Mouse (Mus musculus) ES-Bruce4 (cell line): ENCODE measurements around the gene Ctla4. TPM values are rescaled to one million over a fixed set of nuclear protein-coding genes. Genes with fewer than 3 reads are reported as not detected.

Experiments used
- H3K27ac ChIP-seq: 2 replicates; pipeline ENCODE4 v1.5.1; 2012; ENCODE audit warnings: low read length, inconsistent platforms; ENCODE audit not compliant: insufficient read depth
- H3K27me3 ChIP-seq: 2 replicates; pipeline ENCODE4 v1.6.1; 2012; ENCODE audit warnings: mild to moderate bottlenecking, low read length, inconsistent platforms; ENCODE audit not compliant: control insufficient read depth, poor library complexity, insufficient read depth, severe bottlenecking
- H3K36me3 ChIP-seq: 2 replicates; pipeline ENCODE4 v1.6.1; 2012; ENCODE audit warnings: inconsistent platforms, mild to moderate bottlenecking, low read length, moderate library complexity; ENCODE audit not compliant: control insufficient read depth, poor library complexity, insufficient read depth, severe bottlenecking
- H3K4me1 ChIP-seq: one replicate; pipeline ENCODE4 v1.8.1; 2011; ENCODE audit warnings: low read length; ENCODE audit not compliant: control insufficient read depth, insufficient read depth
- H3K4me3 ChIP-seq: 2 replicates; pipeline ENCODE4 v1.5.1; 2011; ENCODE audit warnings: low read depth, mild to moderate bottlenecking, low read length
- H3K9ac ChIP-seq: 2 replicates; pipeline ENCODE4 v1.6.1; 2012; ENCODE audit warnings: low read depth, mild to moderate bottlenecking, inconsistent platforms; ENCODE audit not compliant: poor library complexity, severe bottlenecking
- H3K9me3 ChIP-seq: replicated peaks from 2 replicates; pipeline ENCODE4 v1.6.1; 2012; ENCODE audit warnings: mild to moderate bottlenecking, low read length, inconsistent platforms; ENCODE audit not compliant: control insufficient read depth, poor library complexity, insufficient read depth, severe bottlenecking
- CTCF ChIP-seq: IDR thresholded peaks from one replicate; pipeline ENCODE4 v1.8.1; 2011; ENCODE audit warnings: low read depth, low read length
- EP300 ChIP-seq: IDR thresholded peaks from 2 replicates; pipeline ENCODE4 v1.6.1; 2011; ENCODE audit warnings: low read depth, low read length; ENCODE audit not compliant: insufficient read depth
- POLR2A ChIP-seq: IDR thresholded peaks from one replicate; pipeline ENCODE4 v1.8.1; 2011; ENCODE audit warnings: low read length; ENCODE audit not compliant: insufficient read depth
- polyA plus RNA-seq: library from polyadenylated mRNA; stranded (reverse); fragments of >200 nt; gene quantifications from 2 replicates; pipeline ENCODE4 v1.2.4, GENCODE M21; 2011; ENCODE audit warnings: low read depth; ENCODE audit not compliant: missing spikeins, insufficient read depth, insufficient read length

The Ctla4 gene
- not detected in 2 replicates for polyA plus RNA-seq

DNA sequence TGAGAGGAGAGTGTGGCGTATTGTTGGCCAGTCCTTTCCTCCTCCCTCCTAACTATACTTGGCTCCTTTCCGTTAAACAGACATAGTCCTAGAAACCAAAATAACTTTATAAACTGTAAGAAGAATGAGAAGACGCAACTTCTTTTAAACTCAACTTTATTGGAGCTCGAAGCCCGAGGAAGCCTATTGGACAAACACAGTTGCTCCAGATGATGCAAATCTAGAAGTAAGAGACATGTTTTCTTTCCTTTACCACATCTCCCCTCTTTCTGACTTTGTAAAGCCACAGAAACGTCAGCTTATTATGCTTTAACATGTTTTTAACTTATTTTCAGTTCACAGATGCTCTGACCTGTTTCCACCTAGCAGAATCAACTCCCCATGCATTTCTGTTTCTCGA lies at the start of gene Ctla4:
Gene Ctla4, plus strand, starts transcription at position 20 of the 400 bp plus-strand sequence.
- no peak within 1 kb of the TSS for H3K27ac ChIP-seq
- H3K27me3 ChIP-seq = no peaks in the 10 kb centered on the region
- no peaks in the 10 kb centered on the region for H3K4me1 ChIP-seq
- H3K9ac ChIP-seq = no peak within 1 kb of the TSS
- H3K36me3 ChIP-seq = no peaks in the 10 kb centered on the region
- TF ChIP-seq POLR2A = no peak
- TF ChIP-seq EP300 = no peak
- TF ChIP-seq CTCF = no peak
- H3K4me3 ChIP-seq = no peak within 1 kb of the TSS
- no peaks in the 10 kb centered on the region for H3K9me3 ChIP-seq

DNA sequence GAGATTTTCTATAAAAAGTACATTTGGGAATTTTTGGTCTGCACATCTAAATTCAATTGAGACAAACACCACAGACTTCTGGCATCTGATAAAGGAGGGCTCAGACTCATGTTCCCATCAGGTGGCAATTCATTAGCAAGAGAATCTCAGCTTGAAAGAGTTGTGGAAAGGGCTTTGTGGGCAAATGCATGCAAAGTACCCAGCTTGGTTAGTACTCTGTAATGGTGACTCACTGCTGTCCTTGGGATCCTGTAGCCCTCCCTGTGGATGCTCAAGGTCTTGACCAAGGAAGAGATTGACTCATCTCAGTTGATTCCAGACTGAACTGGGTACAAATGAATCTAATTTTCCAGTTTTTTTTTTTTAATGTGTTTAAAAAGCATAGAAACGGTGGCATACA lies 47.6 kb upstream of the Ctla4 start:
- H3K9me3 ChIP-seq = no peaks in the 10 kb centered on the region
- no peak overlapping the region for H3K27ac ChIP-seq
- no peak overlapping the region for H3K4me3 ChIP-seq
- H3K9ac ChIP-seq = no peak overlapping the region
- TF ChIP-seq POLR2A (no peak), CTCF (no peak), EP300 (no peak)
- no peaks in the 10 kb centered on the region for H3K36me3 ChIP-seq
- H3K27me3 ChIP-seq = no peaks in the 10 kb centered on the region
- H3K4me1 ChIP-seq = peaks cover 2% of the 10 kb centered on the region

DNA sequence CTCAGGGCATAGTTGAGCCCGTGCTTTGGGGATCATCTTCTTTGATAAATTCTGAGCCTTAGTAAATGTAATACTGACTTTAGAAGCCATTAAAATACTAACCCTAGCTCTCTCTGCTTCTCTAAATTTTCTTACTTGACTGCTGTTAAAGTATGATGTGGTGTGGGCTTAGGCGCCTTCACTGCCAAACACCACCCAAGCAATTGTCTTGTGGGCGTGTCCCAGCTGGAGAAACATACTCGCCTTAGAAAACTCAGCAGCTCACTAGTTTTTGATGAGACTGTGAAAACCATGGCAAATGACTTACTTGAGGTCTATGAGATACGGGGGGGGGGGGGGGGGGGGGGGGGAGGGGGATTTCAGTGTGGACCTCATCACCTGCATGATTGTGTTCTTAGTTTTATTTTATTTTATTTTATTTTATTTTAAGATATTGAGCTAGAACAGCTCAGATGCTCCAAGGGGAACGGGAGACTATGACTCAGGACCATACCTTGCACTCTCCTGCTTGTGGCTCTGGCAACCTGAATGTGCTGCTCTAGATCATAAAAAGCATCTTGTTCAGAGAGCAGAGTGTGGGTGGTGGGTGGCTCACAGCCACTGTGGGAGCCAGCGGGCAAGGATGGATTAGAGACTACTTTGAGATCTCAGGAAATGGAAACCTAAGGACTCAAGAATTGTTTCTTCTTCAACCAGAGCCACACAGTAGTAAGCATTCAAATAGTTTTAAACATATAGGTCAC lies 41.3 kb upstream of the Ctla4 start:
- Histone ChIP-seq H3K27me3 (no peaks in the 10 kb centered on the region), H3K9ac (no peak overlapping the region), H3K4me1 (peaks cover 2% of the 10 kb centered on the region), H3K9me3 (no peaks in the 10 kb centered on the region), H3K36me3 (no peaks in the 10 kb centered on the region), H3K27ac (no peak overlapping the region), H3K4me3 (no peak overlapping the region)
- no peak for TF ChIP-seq POLR2A
- no peak for TF ChIP-seq CTCF
- TF ChIP-seq EP300 = no peak

DNA sequence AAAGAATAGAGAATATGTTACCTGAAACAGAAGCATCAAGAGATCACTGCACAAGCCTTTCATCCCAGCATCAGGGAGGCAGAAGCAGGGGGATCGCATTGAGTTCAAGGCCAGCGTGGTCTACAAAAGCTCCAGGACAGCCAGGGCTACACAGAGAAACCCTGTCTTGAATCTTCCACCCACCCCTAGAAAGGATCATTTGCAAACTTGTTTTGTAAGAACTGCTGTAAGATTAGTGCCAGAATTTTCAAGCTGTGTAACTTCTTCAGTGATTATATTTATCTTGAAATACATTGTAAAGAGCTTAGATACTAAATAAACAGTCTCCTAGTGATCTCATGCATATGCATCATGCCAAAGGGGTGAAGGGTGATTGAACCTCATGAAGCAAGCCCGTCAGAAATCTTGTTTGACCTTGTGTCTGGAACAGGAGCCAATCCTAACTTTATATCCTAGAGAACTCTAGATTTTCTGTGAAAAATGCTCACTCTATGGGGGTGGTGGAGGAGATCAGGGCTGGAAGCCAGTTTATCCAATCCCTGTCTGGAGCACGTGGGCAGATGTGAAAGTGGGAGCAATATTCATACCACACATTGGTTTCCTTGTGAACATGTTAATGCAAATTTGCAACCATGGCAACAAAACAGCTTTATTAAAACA lies 40.1 kb upstream of the Ctla4 start:
- TF ChIP-seq EP300 = no peak
- no peaks in the 10 kb centered on the region for H3K36me3 ChIP-seq
- peaks cover 5% of the 10 kb centered on the region for H3K4me1 ChIP-seq
- H3K27ac ChIP-seq = no peak overlapping the region
- H3K9ac ChIP-seq = no peak overlapping the region
- H3K27me3 ChIP-seq = no peaks in the 10 kb centered on the region
- no peak overlapping the region for H3K4me3 ChIP-seq
- no peaks in the 10 kb centered on the region for H3K9me3 ChIP-seq

DNA sequence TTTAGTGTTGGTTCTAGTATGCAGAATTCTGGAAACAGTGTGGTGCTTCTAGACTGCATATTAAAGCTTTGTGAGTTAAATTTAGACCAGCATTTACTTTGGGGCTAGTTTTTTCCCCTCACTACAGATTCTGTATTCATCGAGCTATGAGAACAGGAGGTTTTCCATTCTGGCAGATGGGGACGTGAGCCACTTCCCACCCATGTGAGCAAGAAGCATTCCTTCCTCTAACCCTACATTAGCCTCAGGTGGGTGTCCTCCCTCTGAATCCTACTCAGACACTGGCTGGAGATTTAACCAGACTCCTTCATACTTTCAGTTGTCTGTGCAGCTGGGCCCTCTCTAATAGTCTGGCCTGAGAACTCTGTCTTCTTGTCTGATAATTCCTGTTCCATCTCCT lies 37.7 kb upstream of the Ctla4 start:
- H3K27ac ChIP-seq = no peak overlapping the region
- H3K4me3 ChIP-seq = no peak overlapping the region
- no peak overlapping the region for H3K9ac ChIP-seq
- H3K36me3 ChIP-seq = no peaks in the 10 kb centered on the region
- TF ChIP-seq POLR2A = no peak
- no peak for TF ChIP-seq EP300
- TF ChIP-seq CTCF = no peak
- H3K4me1 ChIP-seq = peaks cover 11% of the 10 kb centered on the region
- H3K9me3 ChIP-seq = no peaks in the 10 kb centered on the region
- no peaks in the 10 kb centered on the region for H3K27me3 ChIP-seq

DNA sequence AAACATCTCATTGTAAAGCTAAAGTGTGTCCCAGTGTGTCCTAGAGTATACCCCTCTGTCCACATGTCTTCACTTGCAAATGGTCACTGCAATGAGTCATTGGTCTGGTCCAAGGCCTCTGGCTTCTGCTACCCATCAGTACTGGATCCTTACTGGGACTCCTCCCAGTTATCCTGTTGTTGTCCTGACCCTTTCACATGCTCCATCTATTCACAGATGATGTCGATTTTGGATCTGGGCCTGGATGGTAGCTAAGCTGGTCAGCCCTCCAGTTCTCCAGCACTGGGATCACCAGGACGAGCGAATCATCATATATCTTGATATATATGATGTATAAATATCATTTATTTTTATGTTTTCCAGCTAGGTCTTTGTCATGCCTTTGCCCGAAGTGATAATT lies 37.0 kb upstream of the Ctla4 start:
- Histone ChIP-seq H3K4me3 (no peak overlapping the region), H3K27ac (no peak overlapping the region), H3K9ac (no peak overlapping the region), H3K36me3 (no peaks in the 10 kb centered on the region), H3K9me3 (no peaks in the 10 kb centered on the region), H3K4me1 (peaks cover 11% of the 10 kb centered on the region), H3K27me3 (no peaks in the 10 kb centered on the region)
- TF ChIP-seq POLR2A (no peak), CTCF (no peak), EP300 (no peak)
